Mouse (Mus musculus) adrenal gland (tissue): ENCODE data around the gene Fgg.

Experiments
- intact Hi-C: fragments of 180-260 bp; cut with DNase I; formaldehyde crosslinking; loops from one replicate; pipeline ENCODE4 v1.15.1; 2025

The Fgg gene

GRCm38 (mm10) chr3:83025475-83026301 lies 18.2 kb downstream of the Fgg start, which contains the start of gene Fga:
Gene Fga, plus strand, starts transcription at chr3:83026076.
- intact Hi-C loops, result no loop called here

DNA sequence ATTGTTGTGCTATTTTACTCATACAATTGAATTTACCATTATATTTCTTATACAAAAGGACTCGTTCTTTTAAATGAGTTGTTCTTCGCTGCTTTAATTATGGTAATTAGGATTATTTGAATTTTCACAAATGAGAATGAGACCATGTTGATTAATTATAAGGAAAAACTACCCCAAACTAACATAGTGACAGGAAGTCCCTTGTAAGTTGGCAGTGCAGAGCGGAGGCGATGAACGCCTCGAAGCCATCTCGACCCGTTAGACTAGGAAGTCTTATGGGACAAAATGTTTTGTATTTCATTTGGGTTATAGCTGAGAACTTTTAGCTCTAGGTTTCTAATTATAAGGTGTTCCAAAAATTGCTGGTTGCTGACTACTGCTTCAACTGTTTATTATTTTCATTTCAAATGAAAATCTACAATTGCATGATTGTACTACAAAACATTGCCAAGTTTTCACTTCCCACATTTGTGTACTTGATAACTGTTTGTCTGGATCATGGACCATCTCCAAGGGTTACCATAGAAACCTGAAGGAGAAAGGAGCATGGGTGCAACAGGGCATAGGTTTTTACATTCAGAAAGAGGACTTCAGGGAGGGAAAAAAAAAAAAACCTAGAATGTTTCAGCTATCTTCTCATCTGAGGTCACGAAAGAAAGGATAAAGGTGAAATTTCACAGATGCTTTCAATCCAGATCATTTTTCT lies 20.2 kb downstream of the Fgg start:
- intact Hi-C loops, result no loop called here

DNA sequence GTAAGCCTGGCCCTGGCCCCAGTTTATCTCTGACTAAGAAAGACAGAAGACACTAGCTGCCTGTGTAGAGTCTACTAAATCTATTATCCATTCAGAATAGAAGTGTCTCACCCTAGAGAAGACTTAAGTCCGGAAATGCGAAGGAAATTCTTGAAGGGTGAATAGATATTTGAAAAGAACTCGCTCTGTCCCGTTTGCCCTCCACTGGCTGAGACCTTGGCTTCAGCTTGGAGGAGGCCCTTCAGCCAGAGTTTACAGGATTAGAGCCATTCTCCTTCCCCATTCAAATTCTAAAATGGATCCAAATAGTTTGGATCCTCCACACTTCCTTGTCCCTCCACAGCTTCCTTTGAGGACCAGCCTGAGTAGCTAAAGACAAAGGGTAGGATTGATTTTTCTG lies 22.8 kb downstream of the Fgg start:
- intact Hi-C loops, result no loop called here

DNA sequence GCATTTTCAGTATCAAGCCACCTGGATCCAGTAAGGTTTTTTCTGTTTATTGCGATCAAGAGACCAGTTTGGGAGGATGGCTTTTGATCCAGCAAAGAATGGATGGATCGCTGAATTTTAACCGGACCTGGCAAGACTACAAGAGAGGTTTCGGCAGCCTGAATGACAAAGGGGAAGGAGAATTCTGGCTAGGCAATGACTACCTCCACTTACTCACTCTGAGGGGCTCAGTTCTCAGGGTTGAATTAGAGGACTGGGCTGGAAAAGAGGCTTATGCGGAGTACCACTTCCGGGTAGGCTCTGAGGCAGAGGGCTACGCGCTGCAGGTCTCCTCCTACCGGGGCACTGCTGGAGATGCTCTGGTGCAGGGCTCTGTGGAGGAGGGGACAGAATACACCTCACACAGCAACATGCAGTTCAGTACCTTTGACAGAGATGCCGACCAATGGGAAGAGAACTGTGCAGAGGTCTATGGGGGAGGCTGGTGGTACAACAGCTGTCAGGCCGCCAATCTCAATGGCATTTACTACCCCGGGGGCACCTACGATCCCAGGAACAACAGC lies 25.3 kb downstream of the Fgg start:
- intact Hi-C loops, result no loop called here

GRCm38 (mm10) chr3:83033801-83034200 lies 26.3 kb downstream of the Fgg start:
- intact Hi-C loops, result no loop called here

DNA sequence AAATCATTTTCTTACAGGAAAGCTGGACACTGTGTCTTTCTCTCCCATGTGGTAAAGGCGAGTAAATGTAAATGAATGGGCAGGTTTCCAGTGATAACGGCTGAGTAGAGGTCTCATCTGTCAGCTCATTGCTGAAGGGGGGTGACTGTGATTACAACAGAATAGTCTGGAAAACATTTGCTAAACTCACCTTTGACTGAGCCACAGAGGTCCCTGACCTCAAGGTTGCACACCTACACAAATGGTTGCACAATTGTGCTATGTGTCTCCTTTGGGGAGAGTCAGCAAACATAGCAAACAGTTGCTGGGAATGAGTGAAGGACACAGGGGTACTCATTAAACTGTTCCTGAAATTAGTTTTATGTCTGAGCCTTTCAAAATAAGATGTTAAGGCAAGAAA lies 31.3 kb downstream of the Fgg start:
- intact Hi-C loops, result no loop called here

GRCm38 (mm10) chr3:83039666-83040065 lies 32.1 kb downstream of the Fgg start:
- intact Hi-C loops, result no loop called here

GRCm38 (mm10) chr3:83042451-83042850 lies 34.9 kb downstream of the Fgg start:
- intact Hi-C loops, result no loop called here

DNA sequence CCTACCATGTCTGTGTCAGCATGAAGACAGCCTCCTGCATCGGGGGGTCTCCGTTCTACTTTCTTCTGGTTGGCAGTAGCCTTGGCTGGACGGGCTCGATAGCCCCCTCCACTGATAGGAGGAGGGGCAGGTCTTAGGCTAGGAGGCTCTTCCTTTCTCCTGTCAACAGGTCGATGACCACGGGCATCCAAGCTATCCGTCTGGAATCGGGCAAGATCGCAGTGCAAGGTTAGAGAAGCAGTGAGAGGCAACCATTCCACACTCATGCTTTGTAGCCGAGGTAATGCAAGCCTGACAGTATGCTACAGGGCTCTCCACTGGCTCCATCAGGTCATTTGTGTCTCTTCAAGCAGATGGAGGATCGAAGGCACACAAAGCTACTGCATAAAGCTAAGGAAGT lies 39.1 kb downstream of the Fgg start:
- intact Hi-C loops, result no loop called here

GRCm38 (mm10) chr3:83049680-83050079 lies 42.2 kb downstream of the Fgg start, which contains the start of gene Fgb:
Gene Fgb, minus strand, starts transcription at chr3:83049863.
- intact Hi-C loops, result loop anchor here (5.0 to 10.0 kb wide), 2 partner anchors 172 to 685 kb away; partner anchors contain the start of gene Rbm46

GRCm38 (mm10) chr3:83050661-83051060 lies 43.1 kb downstream of the Fgg start:
- intact Hi-C loops, result loop anchor here (5.0 to 10.0 kb wide), 2 partner anchors 173 to 686 kb away; partner anchors contain the start of gene Rbm46

DNA sequence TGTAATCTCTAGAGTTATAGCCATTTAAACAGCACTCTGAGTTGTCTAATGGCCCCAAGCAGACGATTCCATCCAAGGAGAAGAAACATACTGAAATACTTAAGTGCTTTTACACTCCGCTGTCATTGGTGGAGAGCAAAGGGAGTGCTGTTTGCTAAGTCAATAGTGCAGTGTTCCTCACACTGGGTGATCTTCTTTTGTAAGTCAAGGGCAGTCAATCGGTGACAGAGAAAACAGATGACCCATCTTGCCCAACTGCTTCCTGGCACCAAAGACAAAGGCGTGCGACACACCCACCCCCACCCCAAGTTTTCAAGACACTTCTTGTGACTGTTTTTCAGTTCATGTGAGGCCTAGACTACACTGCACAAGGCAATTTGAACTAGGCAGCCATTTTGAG lies 44.6 kb downstream of the Fgg start:
- intact Hi-C loops, result loop anchor here (5.0 to 10.0 kb wide), 2 partner anchors 175 to 687 kb away; partner anchors contain the start of gene Rbm46

DNA sequence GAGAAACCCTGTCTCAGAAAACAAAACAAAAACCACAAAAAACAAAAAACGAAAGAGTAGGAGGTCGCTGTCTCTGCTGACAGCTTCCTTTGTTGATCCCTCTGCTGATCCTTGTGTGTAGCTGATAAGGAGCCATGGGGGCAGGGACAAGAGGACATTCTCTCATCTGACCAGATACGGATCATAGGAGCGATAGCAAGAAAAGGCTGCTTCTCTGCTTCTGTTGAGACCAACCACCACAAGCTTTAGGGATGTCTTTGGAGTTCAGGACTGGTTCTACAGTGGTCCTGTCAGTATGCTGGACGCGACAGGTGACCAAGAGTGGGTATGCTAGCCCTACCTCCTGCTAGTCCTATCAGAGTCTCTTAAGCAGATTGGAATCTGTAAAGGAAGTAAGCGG lies 45.6 kb downstream of the Fgg start:
- intact Hi-C loops, result loop anchor here (5.0 to 10.0 kb wide), 2 partner anchors 176 to 688 kb away; partner anchors contain the start of gene Rbm46

DNA sequence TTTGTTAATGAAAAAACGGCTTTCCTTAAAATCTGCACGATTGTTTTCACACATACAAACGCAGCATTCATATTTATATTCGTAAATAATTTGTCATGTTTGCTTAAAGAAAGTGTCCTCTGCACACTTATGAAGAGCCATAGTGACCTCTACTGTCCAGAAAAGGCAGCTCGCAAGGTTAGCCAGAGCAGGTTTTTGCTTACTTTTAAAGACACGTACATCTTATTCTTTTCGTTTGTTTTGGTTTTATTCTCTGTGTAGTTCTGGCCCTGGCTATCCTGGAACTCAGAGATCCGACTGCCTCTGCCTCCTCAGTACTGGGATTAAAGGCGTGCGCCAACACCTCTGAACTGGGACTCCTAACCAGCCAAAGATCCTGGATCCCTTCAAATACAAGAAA lies 46.2 kb downstream of the Fgg start:
- intact Hi-C loops, result loop anchor here (2.0 to 10.0 kb wide), 3 partner anchors 55 to 689 kb away; partner anchors contain the start of gene Rbm46

GRCm38 (mm10) chr3:83054759-83055158 lies 47.2 kb downstream of the Fgg start:
- intact Hi-C loops, result loop anchor here (2.0 to 10.0 kb wide), 3 partner anchors 56 to 690 kb away; partner anchors contain the start of gene Rbm46

- intact Hi-C loops, result loop anchor here (2.0 to 10.0 kb wide), 2 partner anchors 57 to 691 kb away; no protein-coding TSS in a partner anchor
Observed at GRCm38 (mm10) chr3:83055281-83056038, 47.9 kb downstream of the Fgg start, which contains the start of gene Plrg1. Gene Plrg1, plus strand, starts transcription at chr3:83055522.

DNA sequence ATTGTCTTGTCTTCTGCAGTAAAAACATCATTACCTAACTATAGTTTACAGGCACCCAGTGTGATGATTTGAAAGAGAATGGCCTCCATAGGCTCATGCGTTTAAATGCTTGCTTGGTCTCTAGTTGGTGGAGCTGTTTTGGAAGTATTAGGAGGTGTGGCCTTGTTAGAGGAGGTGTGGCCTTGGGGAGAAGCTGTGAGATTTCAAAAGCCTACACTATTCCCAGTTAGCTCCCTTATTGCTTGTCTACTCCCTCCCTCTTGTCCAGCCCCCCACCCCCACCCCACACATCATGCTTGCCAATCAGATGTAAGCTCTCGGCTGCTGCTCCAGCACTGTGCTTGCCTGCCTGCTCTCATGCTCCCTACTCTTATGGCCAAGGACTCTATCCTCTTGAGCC lies 49.5 kb downstream of the Fgg start:
- intact Hi-C loops, result loop anchor here (10.0 kb wide), 1 partner anchor 692 kb away; no protein-coding TSS in a partner anchor
